Mouse (Mus musculus) heart, postnatal 0 days (tissue): ENCODE measurements around the gene Hspb6.

ENCODE experiments used
- CTCF ChIP-seq: IDR thresholded peaks from 2 replicates; pipeline ENCODE4 v1.5.1; 2016; ENCODE audit warnings: antibody characterized with exemption, control low read depth, low read depth
- EP300 ChIP-seq: IDR thresholded peaks from 2 replicates; pipeline ENCODE4 v1.6.1; 2016; ENCODE audit warnings: antibody characterized with exemption, low read depth

- TF ChIP-seq CTCF, result no peak
- no peak for TF ChIP-seq EP300
Observed at GRCm38 (mm10) chr7:30560296-30560695, 8.3 kb downstream of the Hspb6 start.
